Mouse (Mus musculus) brain, embryonic 14.5 days (tissue): Measurements from ENCODE around the gene Pip5kl1.

Source experiments
- CTCF ChIP-seq: fragments of 200-500 bp; IDR thresholded peaks from 2 replicates; pipeline ENCODE4 v1.5.1; 2012; ENCODE audit warnings: inconsistent platforms, mild to moderate bottlenecking, moderate library complexity, borderline replicate concordance; ENCODE audit not compliant: insufficient read depth, insufficient read length; ENCODE audit errors: extremely low read depth
- POLR2A ChIP-seq: fragments of 200-500 bp; IDR thresholded peaks from 2 replicates; pipeline ENCODE4 v1.6.1; 2012; ENCODE audit warnings: mild to moderate bottlenecking, inconsistent platforms, borderline replicate concordance; ENCODE audit not compliant: poor library complexity, insufficient read depth, insufficient read length, severe bottlenecking; ENCODE audit errors: extremely low read depth

DNA sequence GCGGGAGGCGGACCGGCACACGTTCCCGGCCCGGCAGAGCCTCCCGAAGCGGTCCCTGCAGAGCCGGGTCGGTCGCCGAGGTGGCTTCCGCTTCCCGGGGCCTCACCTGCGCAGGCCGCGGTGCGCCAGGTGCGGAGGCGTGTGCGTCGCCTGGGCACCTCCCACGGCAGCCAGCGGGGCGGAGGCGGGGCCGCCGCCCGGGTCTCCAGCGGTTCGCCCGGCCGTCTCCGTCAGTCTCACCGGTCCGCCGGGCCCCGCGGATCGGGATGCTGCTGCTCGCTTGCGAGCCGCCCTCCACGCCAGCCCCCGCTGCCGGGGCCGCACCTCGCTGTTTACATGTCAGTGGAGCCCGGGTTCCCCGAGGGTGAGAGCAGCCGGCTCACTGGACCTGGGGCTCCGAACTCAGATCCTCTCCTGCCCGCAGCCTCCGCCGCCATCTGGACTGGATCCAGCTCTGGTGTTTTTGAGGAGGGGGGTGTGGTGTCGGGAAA lies 39.1 kb upstream of the Pip5kl1 start:
- TF ChIP-seq CTCF = no peak
- TF ChIP-seq POLR2A = no peak
